Mouse (Mus musculus) lung, postnatal 0 days (tissue): ENCODE results near the gene Gnaq. TPM values are rescaled to one million over a fixed set of nuclear protein-coding genes. Genes with fewer than 3 reads are reported as not detected.

Source experiments
- ATAC-seq: fragments of 200-750 bp; cut with Nextera tagmentation; 2 replicates; pipeline ENCODE4 v1.8.0; 2017; ENCODE audit warnings: moderate library complexity
- DNase-seq: peaks from one replicate; pipeline ENCODE4 v3.0.0-alpha.2; 2016; ENCODE audit warnings: low spot score
- H3K27ac ChIP-seq: fragments of 300-500 bp; sonication (generic); 2 replicates; pipeline ENCODE4 v1.5.1; 2014; ENCODE audit warnings: antibody characterized with exemption, mild to moderate bottlenecking, low read length, mixed read lengths
- H3K27me3 ChIP-seq: fragments of 300-500 bp; sonication (generic); replicated peaks from 2 replicates; pipeline ENCODE4 v1.6.1; 2014; ENCODE audit warnings: low read length, mixed read lengths; ENCODE audit not compliant: insufficient read depth
- H3K36me3 ChIP-seq: fragments of 300-500 bp; sonication (generic); 2 replicates; pipeline ENCODE4 v1.6.1; 2014; ENCODE audit warnings: low read length, mixed read lengths; ENCODE audit not compliant: insufficient read depth
- H3K4me1 ChIP-seq: fragments of 300-500 bp; sonication (generic); 2 replicates; pipeline ENCODE4 v1.6.1; 2014; ENCODE audit warnings: antibody characterized with exemption, low read depth, low read length, mixed read lengths; ENCODE audit not compliant: insufficient read depth
- H3K4me2 ChIP-seq: fragments of 300-500 bp; sonication (generic); replicated peaks from 2 replicates; pipeline ENCODE4 v1.6.1; 2014; ENCODE audit warnings: low read depth, mild to moderate bottlenecking, low read length, moderate library complexity, mixed read lengths
- H3K4me3 ChIP-seq: fragments of 300-500 bp; sonication (generic); 2 replicates; pipeline ENCODE4 v1.5.1; 2014; ENCODE audit warnings: low read depth, low read length
- H3K9ac ChIP-seq: fragments of 300-500 bp; sonication (generic); replicated peaks from 2 replicates; pipeline ENCODE4 v1.6.1; 2014; ENCODE audit warnings: low read depth, mild to moderate bottlenecking
- H3K9me3 ChIP-seq: fragments of 300-500 bp; sonication (generic); 2 replicates; pipeline ENCODE4 v1.6.1; 2016; ENCODE audit warnings: low read length, mixed read lengths
- CTCF ChIP-seq: IDR thresholded peaks from 2 replicates; pipeline ENCODE4 v1.5.1; 2016; ENCODE audit warnings: antibody characterized with exemption, mild to moderate bottlenecking
- EP300 ChIP-seq: IDR thresholded peaks from 2 replicates; pipeline ENCODE4 v1.6.1; 2016; ENCODE audit warnings: antibody characterized with exemption, mild to moderate bottlenecking, control low read depth
- WGBS: fragments of 180-500 bp; shearing (Covaris S2); extraction: QIAGEN DNeasy Blood & Tissue Kit; methylation state at CpG from one replicate; pipeline ENCODE4 v1.1.7; 2014; 5-methylcytosine and 5-hydroxymethylcytosine counted together
- polyA plus RNA-seq: library from polyadenylated mRNA; unstranded; fragments of >200 nt; fragmentation: Nextera tagmentation; extraction: Ambion mirVana; gene quantifications from 2 replicates; pipeline ENCODE4 v1.2.1, GENCODE M21; 2015

The Gnaq gene
- polyA plus RNA-seq, 1 experiment from 2014 or later: 27.6 TPM

DNA sequence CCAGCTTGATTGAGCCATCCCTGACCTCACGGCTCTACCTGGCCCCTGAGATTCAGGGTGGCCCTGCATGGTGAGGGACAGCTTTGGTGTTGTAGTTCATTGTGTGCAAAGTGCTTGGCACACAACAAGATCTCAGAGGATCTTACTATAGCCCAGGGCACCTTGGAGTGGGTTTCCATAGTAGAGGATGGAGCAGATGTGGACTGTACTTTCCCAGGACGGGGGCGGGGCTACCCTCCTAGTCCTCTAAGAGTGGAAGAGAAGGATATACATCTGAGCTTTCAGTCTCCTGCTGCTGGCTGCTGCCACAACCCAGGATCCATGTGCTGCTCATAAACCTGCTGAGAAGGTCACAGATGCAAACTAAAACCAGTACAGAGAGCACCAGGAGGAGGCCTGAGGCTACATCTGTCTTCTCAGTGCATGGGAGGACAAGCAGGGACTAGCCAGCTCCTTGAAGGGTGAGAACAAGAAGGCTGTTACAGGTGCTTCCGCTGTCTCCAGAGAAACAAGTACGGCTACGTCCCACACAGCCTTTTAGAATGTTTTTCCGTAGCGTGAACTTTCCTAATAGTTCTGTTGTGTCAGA is 44.6 kb downstream of the Gnaq start:
- TF ChIP-seq EP300 (no peak), CTCF (no peak)

DNA sequence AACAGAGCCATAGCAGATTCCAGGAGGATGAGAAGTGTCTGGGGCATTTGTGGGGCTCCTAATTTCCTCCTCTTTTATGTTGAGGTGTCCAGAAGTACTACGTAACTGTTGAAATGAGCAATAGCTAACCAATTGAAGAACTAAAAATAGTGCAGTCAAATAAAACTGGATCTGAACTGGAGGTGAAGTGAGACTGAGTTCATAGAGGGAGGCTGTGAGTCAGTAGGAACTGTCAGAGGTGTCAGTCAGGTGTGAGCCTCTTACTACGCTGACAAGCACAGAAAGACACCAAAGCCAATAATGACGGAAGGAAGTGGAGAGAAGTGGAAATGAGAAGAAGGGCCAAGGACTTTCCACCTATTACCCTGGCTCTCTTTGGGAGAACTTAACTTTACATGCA is 48.6 kb downstream of the Gnaq start:
- DNase-seq: peak; percentile 48
- no peak overlapping the region for H3K4me2 ChIP-seq
- peak overlapping the region; percentile 23; the same call in 1 of the 2 replicates for H3K27ac ChIP-seq
- no peaks in the 10 kb centered on the region for H3K27me3 ChIP-seq
- no peak for ATAC-seq
- peaks cover 14% of the 10 kb centered on the region; the same call in 1 of the 2 replicates for H3K4me1 ChIP-seq
- H3K36me3 ChIP-seq: no peaks in the 10 kb centered on the region
- H3K9me3 ChIP-seq: no peaks in the 10 kb centered on the region
- WGBS: 45% methylated on average over 3 of the region's 3 CpGs
- H3K9ac ChIP-seq: no peak overlapping the region
- TF ChIP-seq CTCF: no peak
- no peak for TF ChIP-seq EP300
- H3K4me3 ChIP-seq: no peak overlapping the region

More for the DNA sequence above, 44.6 kb downstream of the Gnaq start:
- no peaks in the 10 kb centered on the region for H3K9me3 ChIP-seq
- 71% methylated on average over 8 of the region's 8 CpGs for WGBS
- H3K4me1 ChIP-seq: peaks cover 20% of the 10 kb centered on the region; the same call in 1 of the 2 replicates
- no peak overlapping the region for H3K4me3 ChIP-seq
- peak overlapping the region; percentile 16; the same call in 1 of the 2 replicates for H3K27ac ChIP-seq
- H3K36me3 ChIP-seq: no peaks in the 10 kb centered on the region
- H3K27me3 ChIP-seq: no peaks in the 10 kb centered on the region
- H3K4me2 ChIP-seq: no peak overlapping the region
- H3K9ac ChIP-seq: no peak overlapping the region
- ATAC-seq (no peak), DNase-seq (no peak)

DNA sequence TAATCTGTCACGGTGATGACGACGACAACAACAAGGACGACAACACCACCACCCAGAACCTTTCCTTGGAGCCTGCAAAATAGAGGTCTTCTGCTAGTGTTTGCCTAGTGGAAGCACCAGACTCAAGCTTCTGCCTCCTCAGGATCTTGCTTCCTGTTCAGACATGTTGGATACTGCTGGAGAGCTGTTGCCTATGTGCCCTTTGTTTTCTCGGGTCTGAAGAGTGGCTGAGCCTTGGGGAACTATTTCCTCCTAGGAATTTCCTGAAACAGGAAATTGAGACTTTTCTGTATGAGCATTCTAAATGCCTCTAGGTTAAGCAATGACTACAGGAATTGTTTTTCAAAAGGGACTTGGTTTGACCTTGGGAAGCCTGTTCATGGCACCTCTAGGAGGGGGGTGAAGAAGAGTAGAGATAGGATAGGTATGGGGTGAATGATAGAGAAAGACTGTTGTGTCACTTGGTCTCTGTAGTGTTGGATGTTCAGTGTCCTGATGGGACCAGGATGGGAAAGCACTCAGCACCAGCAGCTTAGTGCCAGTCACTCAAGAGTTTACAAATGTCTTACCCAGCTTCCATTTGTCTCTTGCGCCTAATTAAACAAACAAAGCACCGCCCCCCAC is 49.3 kb downstream of the Gnaq start:
- Histone ChIP-seq H3K4me2 (no peak overlapping the region), H3K27ac (peak overlapping the region; percentile 9), H3K4me3 (no peak overlapping the region), H3K4me1 (peaks cover 13% of the 10 kb centered on the region; the same call in 1 of the 2 replicates), H3K9ac (no peak overlapping the region), H3K27me3 (no peaks in the 10 kb centered on the region), H3K9me3 (no peaks in the 10 kb centered on the region), H3K36me3 (no peaks in the 10 kb centered on the region)
- 68% methylated on average over 7 of the region's 7 CpGs for WGBS
- ATAC-seq (peak; percentile 47; the same call in 1 of the 2 replicates), DNase-seq (peak; percentile 41)
- TF ChIP-seq CTCF: no peak
- 0 out of 2 replicates have a peak, but pooled peaks have one; percentile 28 for TF ChIP-seq EP300

DNA sequence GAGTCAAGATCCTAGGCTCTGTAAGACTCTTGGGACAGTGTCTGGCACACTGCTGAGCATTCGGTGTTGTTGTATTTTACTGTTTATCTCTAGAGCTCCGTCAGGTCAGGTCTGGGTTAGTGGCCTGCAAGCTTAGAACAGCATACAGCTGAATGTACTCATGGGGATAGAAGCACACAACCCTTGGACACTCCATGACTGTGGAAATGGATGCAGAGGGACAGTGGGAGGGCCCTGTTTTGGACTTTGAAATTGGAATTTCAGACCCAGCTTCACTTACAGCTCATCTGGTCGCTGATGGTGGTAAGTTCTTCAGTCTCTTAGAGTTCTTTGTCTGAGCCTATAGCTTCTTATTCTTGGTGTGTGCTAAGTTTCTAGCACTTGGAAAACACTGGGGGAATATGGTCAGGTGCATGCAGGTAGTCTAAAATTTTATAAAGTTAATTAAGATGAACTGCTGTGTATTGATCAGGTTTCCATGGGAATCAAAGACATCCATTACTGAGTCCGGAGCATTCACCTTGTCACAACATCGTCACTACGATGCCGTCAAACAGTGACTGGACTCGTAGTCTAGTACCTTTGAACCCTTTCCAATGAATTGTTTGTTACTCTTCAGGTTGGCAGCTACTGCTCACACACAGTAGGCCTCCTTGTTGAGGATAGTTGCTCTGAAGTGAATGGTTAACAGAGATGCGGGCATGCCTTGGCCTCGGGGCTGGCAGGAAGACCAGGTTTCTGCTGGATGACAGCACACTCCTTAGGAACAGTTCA is 51.1 kb downstream of the Gnaq start:
- Histone ChIP-seq H3K9ac (no peak overlapping the region), H3K9me3 (no peaks in the 10 kb centered on the region), H3K27ac (no peak overlapping the region), H3K4me3 (no peak overlapping the region), H3K4me1 (peaks cover 17% of the 10 kb centered on the region; the same call in 1 of the 2 replicates), H3K27me3 (no peaks in the 10 kb centered on the region), H3K36me3 (no peaks in the 10 kb centered on the region), H3K4me2 (no peak overlapping the region)
- no peak for DNase-seq
- no peak for TF ChIP-seq CTCF
- TF ChIP-seq EP300: no peak
- 80% methylated on average over 10 of the region's 10 CpGs for WGBS
- no peak for ATAC-seq

DNA sequence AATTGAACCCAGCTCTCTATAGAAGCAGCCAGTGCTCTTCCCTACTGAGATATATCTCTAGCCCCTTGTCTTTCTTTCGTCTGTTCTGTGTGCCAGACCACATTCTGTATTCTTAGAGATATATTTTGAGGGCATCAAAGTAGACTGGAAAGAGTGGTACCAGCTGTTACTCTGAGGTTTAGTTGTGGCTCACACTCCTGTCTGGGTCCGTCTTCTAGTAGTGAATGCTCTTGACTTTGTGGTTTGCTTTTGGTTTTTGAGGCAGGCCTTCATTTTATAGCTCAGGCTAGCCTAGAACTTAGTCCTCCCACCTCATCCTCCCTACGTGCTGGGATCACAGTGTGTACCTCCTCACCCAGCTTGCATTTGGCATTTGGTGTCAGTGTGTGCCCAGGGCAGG is 54.4 kb downstream of the Gnaq start:
- no peak for TF ChIP-seq CTCF
- no peak for TF ChIP-seq EP300
- no peak for DNase-seq
- no peaks in the 10 kb centered on the region for H3K27me3 ChIP-seq
- H3K36me3 ChIP-seq: no peaks in the 10 kb centered on the region
- H3K9me3 ChIP-seq: no peaks in the 10 kb centered on the region
- peaks cover 9% of the 10 kb centered on the region; the same call in 1 of the 2 replicates for H3K4me1 ChIP-seq
- no peak for ATAC-seq
- H3K4me3 ChIP-seq: no peak overlapping the region
- H3K27ac ChIP-seq: no peak overlapping the region
- no peak overlapping the region for H3K9ac ChIP-seq
- no peak overlapping the region for H3K4me2 ChIP-seq
- WGBS: 67% methylated on average over 3 of the region's 3 CpGs

DNA sequence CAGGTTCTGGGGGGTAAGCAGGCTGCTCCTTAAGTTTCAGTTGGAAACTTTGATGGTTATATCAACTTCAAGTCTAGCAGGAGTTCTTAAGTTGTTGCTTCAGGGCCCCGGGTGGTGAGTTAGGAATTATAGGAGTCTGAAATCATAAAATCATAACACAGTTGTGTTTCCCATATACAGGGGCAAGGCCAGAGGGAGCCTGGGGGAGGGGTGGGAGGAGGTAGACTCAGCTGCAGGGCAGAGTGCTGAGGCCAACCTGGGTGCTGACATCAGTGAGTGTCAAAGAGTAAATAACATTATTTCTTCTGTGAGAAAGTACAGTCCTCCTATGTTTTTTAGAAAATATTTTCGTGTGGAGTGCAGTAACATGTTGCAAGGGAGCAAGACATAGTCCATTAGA is 55.3 kb downstream of the Gnaq start:
- Histone ChIP-seq H3K27me3 (no peaks in the 10 kb centered on the region), H3K36me3 (no peaks in the 10 kb centered on the region), H3K4me2 (no peak overlapping the region), H3K4me3 (no peak overlapping the region), H3K4me1 (peaks cover 6% of the 10 kb centered on the region; the same call in 1 of the 2 replicates), H3K27ac (no peak overlapping the region), H3K9ac (no peak overlapping the region), H3K9me3 (no peaks in the 10 kb centered on the region)
- 43% methylated on average over 2 of the region's 2 CpGs for whole genome bisulfite sequencing
- TF ChIP-seq EP300: no peak
- no peak for TF ChIP-seq CTCF
- DNase-seq (peak; percentile 26), ATAC-seq (no peak)
